Mouse (Mus musculus) liver, postnatal 0 days (tissue): Measurements from ENCODE around the gene Vps51.

Experiments
- CTCF ChIP-seq: sonication (generic); IDR thresholded peaks from 2 replicates; pipeline ENCODE4 v1.5.1; 2016; ENCODE audit warnings: antibody characterized with exemption, low read depth
- EP300 ChIP-seq: IDR thresholded peaks from 2 replicates; pipeline ENCODE4 v1.6.1; 2016; ENCODE audit warnings: antibody characterized with exemption, low read depth, mild to moderate bottlenecking

- no peak for TF ChIP-seq CTCF
- no peak for TF ChIP-seq EP300
Observed at GRCm38 (mm10) chr19:6105586-6105985, 28.6 kb upstream of the Vps51 start, which contains the start of gene Naaladl1.
